Mouse (Mus musculus): Measurements from ENCODE around the gene Csf1.

The Csf1 gene

DNA sequence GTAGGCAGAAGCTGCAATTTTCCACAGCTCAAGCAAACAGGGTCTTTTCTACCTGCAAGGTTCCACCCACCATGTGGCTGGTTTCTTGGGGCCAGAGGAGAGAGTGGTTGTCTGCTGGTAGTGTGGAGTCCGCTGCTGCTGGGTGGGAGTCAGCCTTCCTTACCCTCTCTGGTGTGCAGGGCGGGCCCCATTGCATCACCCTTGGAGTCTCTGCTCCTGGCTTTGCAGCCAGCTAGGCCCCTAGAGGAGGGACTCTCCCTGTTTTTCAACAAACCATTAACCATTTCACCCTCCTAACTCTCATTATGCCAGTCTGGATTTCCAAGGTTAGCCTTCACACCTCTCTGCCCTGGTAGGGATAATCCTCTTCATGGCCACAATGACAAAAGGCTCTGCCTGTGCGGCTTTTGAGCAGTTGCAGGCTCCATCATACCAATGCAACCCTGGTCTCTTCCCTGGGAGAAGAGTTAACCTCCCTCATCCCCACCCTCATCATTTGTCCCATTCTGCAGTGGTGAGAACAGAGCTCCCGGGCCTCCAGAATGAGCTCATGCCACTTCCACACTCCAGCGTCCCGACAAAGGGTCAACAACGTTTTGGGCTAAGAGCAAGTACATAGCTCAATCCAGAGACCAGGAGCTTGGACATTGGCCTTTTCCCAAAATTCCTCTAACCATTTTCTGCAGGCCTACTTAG, 56.4 kb downstream of the Csf1 start:
- DNase-seq (ENCODE audit: low spot score) = no peak

DNA sequence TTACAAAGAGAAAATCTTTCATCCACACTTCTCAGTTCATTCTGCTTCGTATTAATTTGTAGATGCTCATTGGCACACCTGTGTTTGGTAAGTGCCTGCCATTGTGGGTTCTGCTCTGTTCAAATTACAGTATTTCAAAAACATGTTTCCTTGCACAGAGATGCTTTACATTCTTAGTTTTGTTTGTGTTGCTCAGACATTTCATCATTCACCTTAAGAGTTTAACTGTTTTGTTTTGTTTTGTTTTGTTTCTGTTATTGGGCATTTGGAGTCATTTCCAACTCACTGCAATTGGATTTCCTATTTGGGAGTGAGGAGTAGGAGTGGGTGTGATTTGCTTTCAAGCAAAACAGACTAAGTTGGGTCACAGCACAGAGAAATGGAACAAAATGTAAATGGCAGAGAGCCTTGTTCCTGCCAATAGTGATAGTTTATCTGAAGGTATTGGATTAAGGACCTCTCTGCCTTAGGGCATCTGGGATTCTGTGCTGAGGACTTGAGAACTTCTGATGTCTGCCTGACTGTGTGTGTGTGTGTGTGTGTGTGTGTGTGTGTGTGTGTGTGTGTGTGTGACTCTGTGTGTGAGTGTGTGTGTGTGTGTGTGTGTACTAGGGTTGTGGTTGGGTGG, 58.4 kb downstream of the Csf1 start:
- no peak for DNase-seq (ENCODE audit: low spot score)

DNA sequence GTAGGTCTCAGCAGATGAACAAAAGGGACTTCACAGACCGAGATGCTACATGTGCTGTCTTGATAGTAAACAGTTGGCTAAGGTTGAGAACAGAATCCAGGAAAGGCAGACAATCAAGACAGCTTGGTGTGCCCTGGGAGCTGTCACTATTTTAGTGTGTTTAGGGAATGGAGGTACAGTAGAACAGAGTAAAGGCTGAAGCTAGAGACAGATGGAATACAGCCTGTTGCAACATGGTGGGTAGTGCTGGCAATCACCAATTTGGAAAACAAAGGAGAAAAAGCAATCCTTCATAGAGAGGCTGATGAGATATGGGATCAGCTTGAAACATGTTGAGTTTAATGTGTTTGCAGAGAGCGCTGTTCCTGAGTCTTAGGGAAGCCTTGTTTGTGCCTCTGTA, 59.6 kb downstream of the Csf1 start:
- no peak for DNase-seq (ENCODE audit: low spot score)

DNA sequence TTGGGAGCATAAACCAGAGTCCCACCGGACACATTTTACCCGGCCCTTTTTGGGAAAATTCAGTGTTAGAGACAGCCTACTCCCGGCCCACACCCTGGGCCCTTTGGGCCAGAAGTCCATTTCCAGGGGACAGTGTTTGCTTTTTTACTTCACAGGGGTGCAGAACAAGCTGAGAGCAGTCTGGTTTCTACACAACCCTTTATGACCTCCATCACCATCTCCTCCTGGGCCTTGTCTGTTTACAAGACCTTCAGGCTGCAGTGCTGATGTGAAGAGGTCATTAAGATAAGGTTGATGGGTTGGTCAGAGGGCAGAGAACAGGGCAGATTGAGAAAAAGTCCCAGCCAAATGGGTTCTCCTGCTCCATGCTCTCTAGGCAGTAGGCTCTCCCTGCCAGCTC, 63.4 kb downstream of the Csf1 start:
- peak; percentile 29 for DNase-seq (ENCODE audit: low spot score)

DNA sequence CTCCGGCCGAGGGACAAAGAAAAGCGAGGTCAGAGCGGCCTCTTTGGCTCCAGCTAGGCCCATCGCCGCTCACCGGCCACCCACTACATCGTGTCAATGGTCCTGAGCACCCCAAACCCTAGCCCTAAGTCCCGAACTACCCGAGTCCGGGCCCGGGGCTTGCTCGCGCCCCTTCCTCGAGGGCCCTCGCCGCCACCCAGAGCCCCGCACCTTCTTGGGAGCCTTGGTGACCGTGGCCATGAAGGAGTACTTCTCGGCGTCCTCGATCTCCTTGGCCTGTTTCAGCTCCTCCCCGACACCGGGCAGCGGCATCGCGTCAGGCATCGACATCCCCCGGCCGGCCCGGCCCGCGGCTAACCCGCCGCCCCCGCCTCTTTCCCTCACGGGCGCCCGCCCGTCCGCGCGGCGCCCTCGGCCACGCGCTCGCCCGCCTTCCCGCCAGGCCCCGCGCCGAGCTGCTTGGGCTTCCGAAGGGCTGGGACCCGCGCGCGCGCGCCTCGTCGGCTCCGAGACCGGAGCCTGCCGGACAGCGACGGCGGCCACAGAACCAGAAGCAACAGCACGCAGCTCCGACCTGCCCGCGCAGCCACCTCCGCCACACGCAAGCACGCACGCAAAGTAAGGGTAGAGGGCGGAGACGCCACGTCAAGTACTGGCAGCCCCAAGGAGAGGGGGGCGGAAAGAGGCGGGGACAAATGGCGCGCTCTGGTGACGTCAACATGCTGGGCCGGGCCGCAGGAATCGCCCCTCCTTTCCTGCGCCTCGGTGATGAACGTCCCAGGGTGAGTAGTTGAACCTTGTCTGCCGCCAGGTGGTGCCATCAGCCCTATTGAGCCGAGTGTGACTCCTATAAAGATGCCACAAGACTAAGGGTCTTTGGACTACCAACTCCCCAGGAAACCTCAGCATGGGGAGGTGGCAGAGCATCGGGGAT, 64.1 kb downstream of the Csf1 start, which contains the start of gene Ahcyl1:
TSS of gene Ahcyl1 (minus strand) at position 613 of the 934 bp plus-strand sequence.
- peak; percentile 98 for DNase-seq (ENCODE audit: low spot score)

DNA sequence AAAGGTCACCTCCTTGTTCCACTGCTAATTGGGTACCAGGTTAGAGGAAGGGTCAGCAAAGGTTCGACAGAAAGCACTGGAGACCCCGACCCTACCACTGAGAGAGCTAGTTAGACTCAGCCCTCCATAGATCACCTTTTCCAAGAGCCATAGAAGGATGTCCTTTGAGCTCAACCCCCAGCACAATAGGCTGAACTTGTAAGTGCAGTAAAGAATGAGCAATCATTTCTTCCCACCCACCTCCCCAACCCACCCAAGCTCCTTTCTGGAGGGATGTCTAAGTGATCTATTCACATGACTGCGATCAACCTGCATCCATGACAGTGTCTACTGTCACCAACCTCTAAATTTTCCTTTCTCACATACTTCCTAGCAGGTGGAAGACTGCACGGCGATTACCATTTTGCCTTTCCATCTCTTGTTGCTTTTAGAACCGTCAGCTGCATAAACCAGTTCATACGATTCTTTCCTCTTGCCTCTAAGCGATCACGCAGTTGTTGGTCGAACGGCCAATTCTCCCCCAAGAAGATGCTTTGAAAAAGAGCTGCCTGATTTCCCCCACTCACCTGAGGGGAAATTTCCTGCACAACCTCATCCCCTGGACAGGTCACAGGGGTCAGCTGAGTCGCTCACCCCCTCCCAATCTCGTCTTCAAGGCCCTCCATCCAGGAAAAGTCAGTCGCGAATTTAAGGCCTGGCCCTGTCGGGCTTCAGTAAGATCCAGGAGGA, 64.9 kb downstream of the Csf1 start:
- DNase-seq (ENCODE audit: low spot score) = no peak

DNA sequence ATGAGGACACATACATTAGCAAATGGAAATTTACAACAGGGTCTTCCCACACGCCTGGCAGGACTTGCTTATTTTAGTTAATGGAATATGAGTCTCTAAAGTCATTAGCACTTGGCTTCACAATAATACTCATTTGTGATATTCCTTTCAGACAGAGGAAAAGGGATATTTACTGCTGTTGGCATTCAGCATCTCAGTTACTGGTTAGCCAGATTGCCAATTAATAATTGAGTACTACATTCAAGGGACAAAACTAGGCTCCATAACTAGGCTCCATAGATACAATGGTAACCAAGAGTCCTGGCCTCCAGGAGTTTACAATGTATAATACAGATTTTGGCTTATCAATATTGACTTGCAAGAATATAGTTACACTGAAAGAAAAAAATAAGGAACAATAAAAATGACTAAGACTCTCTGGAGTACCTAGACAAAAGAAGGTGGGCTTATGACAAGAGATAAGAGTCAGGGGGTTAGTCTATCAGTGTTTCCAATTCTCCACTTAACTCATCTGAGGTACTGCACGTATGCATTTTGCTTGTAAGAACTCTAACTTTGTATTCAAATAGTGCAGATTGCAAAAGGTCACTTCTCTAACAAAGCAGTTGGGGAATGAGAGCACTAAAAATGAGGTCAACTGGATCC, 65.9 kb downstream of the Csf1 start:
- no peak for DNase-seq (ENCODE audit: low spot score)
